ENCODE assay signal across 11 mouse cellular contexts in genomic region chr5:143624449-143624848, GRCm38 (mm10). TPM values are rescaled to one million over a fixed set of nuclear protein-coding genes. Genes with fewer than 3 reads are reported as not detected.
DNase-seq lines count a peak whose midpoint lies in the region; ATAC-seq and TF ChIP-seq lines count a peak whose summit lies in the region.
"Had no signal": no experiment of that assay in that cellular context is flagged by ENCODE, and none has a peak within 500 bp of the region (broad histone marks: within the 10 kb centered on the region; RNA-seq: fewer than 3 reads in every experiment).

No protein-coding gene starts in this region.

- peaks cover 29% of the 10 kb centered on the region for H3K4me1 ChIP-seq in hindbrain, embryonic 15.5 days (replicated peaks)
- peaks cover 2% of the 10 kb centered on the region; the same call in 1 of the 2 replicates for H3K4me1 ChIP-seq in hindbrain, embryonic 11.5 days (replicated peaks; ENCODE audit: control insufficient read depth, insufficient read depth, low read length)
- H3K4me1 ChIP-seq in lung, embryonic 15.5 days: peaks cover 52% of the 10 kb centered on the region
- peaks cover 23% of the 10 kb centered on the region for H3K4me1 ChIP-seq in intestine, postnatal 0 days (replicated peaks; ENCODE audit: control insufficient read depth, insufficient read depth, low read length)

- H3K27me3 ChIP-seq in hindbrain, embryonic 15.5 days: no peaks in the 10 kb centered on the region
- H3K27me3 ChIP-seq in hindbrain, embryonic 11.5 days (ENCODE audit: control insufficient read depth, insufficient read depth, low read length): no peaks in the 10 kb centered on the region
- no peaks in the 10 kb centered on the region for H3K27me3 ChIP-seq in lung, embryonic 15.5 days
- no peaks in the 10 kb centered on the region for H3K27me3 ChIP-seq in intestine, postnatal 0 days (replicated peaks; ENCODE audit: control insufficient read depth, insufficient read depth, low read length)
- no peaks in the 10 kb centered on the region for H3K27me3 ChIP-seq in myocyte (ENCODE audit: control insufficient read depth, insufficient read depth, insufficient read length)

- peaks cover 71% of the 10 kb centered on the region for H3K79me2 ChIP-seq in myocyte (ENCODE audit: control insufficient read depth, insufficient read depth)

- no peaks in the 10 kb centered on the region for H3K36me3 ChIP-seq in hindbrain, embryonic 15.5 days
- H3K36me3 ChIP-seq in hindbrain, embryonic 11.5 days (ENCODE audit: control insufficient read depth, insufficient read depth, low read length): no peaks in the 10 kb centered on the region
- no peaks in the 10 kb centered on the region for H3K36me3 ChIP-seq in lung, embryonic 15.5 days
- 0 out of 2 replicates have a peak, but pooled peaks cover 3% of the 10 kb centered on the region for H3K36me3 ChIP-seq in intestine, postnatal 0 days (ENCODE audit: control insufficient read depth, insufficient read depth)
- no peaks in the 10 kb centered on the region for H3K36me3 ChIP-seq in myocyte (ENCODE audit: control insufficient read depth, insufficient read depth)

- no peak overlapping the region for H3K4me3 ChIP-seq in hindbrain, embryonic 15.5 days
- H3K4me3 ChIP-seq in hindbrain, embryonic 11.5 days (ENCODE audit: low read depth, low read length): no peak overlapping the region
- H3K4me3 ChIP-seq in lung, embryonic 15.5 days: no peak overlapping the region
- H3K4me3 ChIP-seq in intestine, postnatal 0 days (ENCODE audit: low read depth, low read length): no peak overlapping the region
- H3K4me3 ChIP-seq in myocyte: peak overlapping the region; percentile 61

- no peak for DNase-seq in hindbrain, embryonic 11.5 days (ENCODE audit: low spot score)
- DNase-seq in lung, postnatal 25 days (ENCODE audit: low spot score): no peak
- no peak for DNase-seq in B cell, adult 2 months
- DNase-seq: cerebellum, postnatal 36 days; lung, postnatal 36 days; right cerebral cortex, postnatal 14 days had no signal

- WGBS in hindbrain, embryonic 15.5 days: 77% methylated on average over 3 of the region's 3 CpGs
- 77% methylated on average over 3 of the region's 3 CpGs for WGBS in hindbrain, embryonic 11.5 days
- 70% methylated on average over 3 of the region's 3 CpGs for WGBS in lung, embryonic 15.5 days
- 75% methylated on average over 3 of the region's 3 CpGs for WGBS in intestine, postnatal 0 days

- no peak overlapping the region for H3K27ac ChIP-seq in hindbrain, embryonic 15.5 days (replicated peaks)
- no peak overlapping the region for H3K27ac ChIP-seq in hindbrain, embryonic 11.5 days (ENCODE audit: low read depth, low read length)
- H3K27ac ChIP-seq in lung, embryonic 15.5 days: no peak overlapping the region
- no peak overlapping the region for H3K27ac ChIP-seq in intestine, postnatal 0 days (ENCODE audit: low read depth, low read length)

- H3K9me3 ChIP-seq in hindbrain, embryonic 15.5 days: no peaks in the 10 kb centered on the region
- H3K9me3 ChIP-seq in hindbrain, embryonic 11.5 days (ENCODE audit: control insufficient read depth, low read length): no peaks in the 10 kb centered on the region
- no peaks in the 10 kb centered on the region for H3K9me3 ChIP-seq in lung, embryonic 15.5 days
- no peaks in the 10 kb centered on the region for H3K9me3 ChIP-seq in intestine, postnatal 0 days (ENCODE audit: control insufficient read depth)

- ATAC-seq in hindbrain, embryonic 15.5 days (ENCODE audit: low FRiP score, low read depth): no peak
- ATAC-seq in hindbrain, embryonic 11.5 days (ENCODE audit: low FRiP score): no peak
- ATAC-seq in lung, embryonic 15.5 days (ENCODE audit: borderline replicate concordance, extremely low read depth, low FRiP score, low TSS enrichment): no peak
- no peak for ATAC-seq in intestine, postnatal 0 days
- ATAC-seq: inflammation-experienced regulatory T-cells, adult 6 months had no signal

- TF ChIP-seq CTCF in intestine, postnatal 0 days (IDR thresholded peaks at IDR 0.05; ENCODE audit: low read depth): no peak

- no peak for TF ChIP-seq POLR2A in myocyte (IDR thresholded peaks at IDR 0.05; ENCODE audit: insufficient read length, low read depth)

- no peak overlapping the region for H3K9ac ChIP-seq in hindbrain, embryonic 15.5 days
- H3K9ac ChIP-seq in hindbrain, embryonic 11.5 days (ENCODE audit: low read depth, low read length): no peak overlapping the region
- no peak overlapping the region for H3K9ac ChIP-seq in lung, embryonic 15.5 days
- no peak overlapping the region for H3K9ac ChIP-seq in intestine, postnatal 0 days (ENCODE audit: low read depth, low read length)

- H3K4me2 ChIP-seq in hindbrain, embryonic 15.5 days: peak overlapping the region; percentile 93; the same call in 1 of the 2 replicates
- no peak overlapping the region for H3K4me2 ChIP-seq in hindbrain, embryonic 11.5 days (replicated peaks; ENCODE audit: low read depth, low read length)
- peak overlapping the region; percentile 69 for H3K4me2 ChIP-seq in lung, embryonic 15.5 days
- H3K4me2 ChIP-seq in intestine, postnatal 0 days (replicated peaks; ENCODE audit: low read depth): peak overlapping the region; percentile 94; the same call in 1 of the 2 replicates
- peak overlapping the region; percentile 70 for H3K4me2 ChIP-seq in myocyte (ENCODE audit: low read depth)

- no peak overlapping the region for H3ac ChIP-seq in myocyte (ENCODE audit: control insufficient read depth, insufficient read length)

TF ChIP-seq in myocyte, 11 proteins besides CTCF, POLR2A, EP300 and RAD21:
- TF ChIP-seq E2F4 (IDR thresholded peaks at IDR 0.05; ENCODE audit: insufficient read depth) (no peak), MYOD1 (IDR thresholded peaks at IDR 0.05; ENCODE audit: control insufficient read depth in 1 of 3, insufficient read length in 2 of 3, low read depth in 2 of 3) (peak in 1 of 3 experiments; percentile 18)

RNA-seq across cellular contexts. Expression of gene Cyth3, which starts 2.2 kb away (rescaled TPM):
- 40.8 and 42.4 TPM in 2 replicates for polyA plus RNA-seq in hindbrain, embryonic 15.5 days (2015; fragmentation: Nextera tagmentation; extraction: Ambion mirVana)
- 30.3 and 33.4 TPM in 2 replicates for polyA plus RNA-seq in hindbrain, embryonic 11.5 days (2014; fragmentation: Nextera tagmentation; extraction: Ambion mirVana)
- polyA plus RNA-seq in lung, embryonic 15.5 days (2015; fragmentation: Nextera tagmentation; extraction: Ambion mirVana): 49.8 and 57.2 TPM in 2 replicates
- 21.1 and 22.6 TPM in 2 replicates for polyA plus RNA-seq in intestine, postnatal 0 days (2015; fragmentation: Nextera tagmentation; extraction: Ambion mirVana)
- polyA plus RNA-seq in myocyte (2012; fragmentation: generic; extraction: Trizol): 18.5 TPM
